Mouse (Mus musculus): ENCODE measurements around the gene Cdk5r1.
A peak's percentile ranks its signal among the peaks of the same experiment; 100 is the strongest.
"Not testable (repeated sequence)": the region's sequence is repeated elsewhere in the genome, so short reads cannot be mapped to it uniquely, and the experiment has no call there.

The Cdk5r1 gene

GRCm38 (mm10) chr11:80476222-80477189 is at the start of gene Cdk5r1:
TSS of gene Cdk5r1 (plus strand) at chr11:80477023.
- DNase-seq (ENCODE audit: low spot score) = peak; percentile 81

GRCm38 (mm10) chr11:80428381-80429008 is 48.3 kb upstream of the Cdk5r1 start, which contains the start of gene Psmd11:
TSS of gene Psmd11 (plus strand) at chr11:80428615.
- DNase-seq (ENCODE audit: low spot score) = peak; percentile 86

GRCm38 (mm10) chr11:80429009-80429475 is 47.8 kb upstream of the Cdk5r1 start:
- DNase-seq (ENCODE audit: low spot score) = peak; percentile 20

- DNase-seq (ENCODE audit: low spot score) = no peak
These were observed 47.2 kb upstream of the Cdk5r1 start for GRCm38 (mm10) chr11:80429500-80430166.

GRCm38 (mm10) chr11:80430366-80430910 is 46.4 kb upstream of the Cdk5r1 start:
- DNase-seq (ENCODE audit: low spot score) = no peak

DNA sequence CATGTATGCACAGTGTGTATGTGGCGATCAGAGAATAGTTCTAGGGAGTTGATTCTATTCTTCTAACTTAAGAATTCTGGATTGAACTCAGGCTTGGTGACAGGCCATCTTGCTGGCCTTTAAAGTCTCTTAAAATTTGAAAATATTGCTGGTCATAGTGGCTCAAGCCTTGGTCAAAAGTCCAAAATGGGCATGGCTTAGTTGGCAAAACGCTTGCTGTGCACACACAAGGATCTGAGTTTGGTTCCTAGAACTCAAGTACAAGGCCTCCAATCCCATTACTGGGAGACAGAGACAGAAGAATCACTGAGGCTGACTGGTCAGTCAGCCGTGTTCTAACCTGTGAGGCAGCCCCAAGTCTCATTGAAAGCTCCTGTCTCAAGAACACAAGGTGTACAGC is 29.9 kb upstream of the Cdk5r1 start:
- no peak for DNase-seq (ENCODE audit: low spot score)

- no peak for DNase-seq (ENCODE audit: low spot score)
These were observed 27.0 kb upstream of the Cdk5r1 start for GRCm38 (mm10) chr11:80449859-80450258.

GRCm38 (mm10) chr11:80452242-80452641 is 24.6 kb upstream of the Cdk5r1 start:
- no peak for DNase-seq (ENCODE audit: low spot score)

DNA sequence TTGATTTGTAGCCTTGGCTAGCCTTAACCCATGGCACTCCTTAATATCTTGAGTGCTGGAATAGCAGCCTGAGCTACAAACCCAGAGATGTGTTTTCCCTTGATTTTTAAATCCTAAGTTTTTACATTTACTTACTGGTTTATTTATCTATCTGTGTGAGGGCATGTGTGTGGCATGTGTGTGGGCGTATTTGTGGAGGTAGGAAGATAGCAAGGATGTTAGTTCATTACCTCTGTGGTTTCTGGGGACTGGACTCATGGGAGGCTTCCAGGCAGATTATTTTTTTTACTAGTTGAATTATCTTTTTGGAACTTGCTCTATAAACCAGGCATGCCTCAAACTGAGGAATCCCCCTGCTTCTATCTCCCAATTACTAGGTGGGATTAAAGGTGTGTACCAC is 23.6 kb upstream of the Cdk5r1 start:
- DNase-seq (ENCODE audit: low spot score) = no peak

- DNase-seq (ENCODE audit: low spot score) = not testable (repeated sequence)
These were observed 13.2 kb upstream of the Cdk5r1 start for GRCm38 (mm10) chr11:80463605-80464130.

DNA sequence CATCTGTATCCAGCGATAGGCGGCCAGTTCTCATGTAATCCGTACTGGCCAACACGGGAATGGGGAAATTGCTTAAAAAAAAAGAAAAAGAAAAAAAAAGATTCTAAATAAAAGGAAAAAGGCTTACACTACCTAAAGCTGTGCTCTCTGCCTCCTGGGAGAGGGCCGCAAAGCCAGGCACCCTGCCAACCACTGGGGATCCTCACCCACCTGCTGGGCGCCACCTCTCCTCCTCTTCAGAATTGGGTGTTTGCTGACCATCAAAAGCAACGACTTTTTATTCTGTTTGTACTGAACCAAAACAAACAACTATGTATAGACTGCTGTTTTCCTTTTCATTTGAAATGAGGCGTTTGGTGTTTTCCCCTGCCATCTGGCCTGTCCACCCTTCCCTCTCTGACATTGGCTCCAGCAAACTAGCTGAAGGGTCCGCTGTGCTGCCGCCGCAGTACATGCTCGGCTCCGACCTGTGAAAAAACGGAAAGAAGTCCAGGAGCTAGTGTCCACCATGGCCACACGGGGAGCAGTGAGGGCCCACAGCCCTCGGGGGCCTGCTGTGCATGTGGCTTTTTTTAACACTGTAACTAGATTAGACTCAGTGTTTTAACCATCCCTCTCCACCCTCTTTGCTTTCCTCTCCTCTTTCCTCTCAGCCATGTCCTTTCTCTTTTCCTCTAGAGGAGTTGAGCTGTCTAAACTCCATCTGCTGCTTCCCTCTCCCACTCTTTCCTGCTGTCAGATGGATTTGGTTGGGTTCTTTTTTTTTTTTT is 4.8 kb upstream of the Cdk5r1 start:
- DNase-seq (ENCODE audit: low spot score) = no peak

GRCm38 (mm10) chr11:80474175-80474691 is 2.6 kb upstream of the Cdk5r1 start:
- no peak for DNase-seq (ENCODE audit: low spot score)

GRCm38 (mm10) chr11:80474846-80475245 is 2.0 kb upstream of the Cdk5r1 start:
- DNase-seq (ENCODE audit: low spot score) = no peak

DNA sequence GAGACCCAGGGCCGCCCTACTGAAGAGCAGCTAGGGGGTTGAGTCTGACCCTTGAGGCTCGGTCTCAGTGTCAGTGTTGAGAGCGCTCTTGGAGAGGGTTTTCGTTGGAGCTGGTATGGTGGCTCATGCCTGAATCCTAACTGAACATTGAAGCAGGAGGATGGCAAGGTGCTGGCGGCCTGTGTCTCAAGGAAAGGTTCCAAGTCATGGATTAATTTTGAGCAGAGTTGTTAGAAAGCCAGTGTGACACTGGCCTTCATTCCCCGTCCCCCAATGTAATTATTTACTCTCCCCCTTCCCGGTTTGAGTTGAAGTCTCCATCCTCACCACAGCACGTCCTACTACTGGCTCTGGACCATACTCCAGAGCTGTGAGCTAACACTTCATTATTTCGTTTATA is 1.3 kb upstream of the Cdk5r1 start:
- DNase-seq (ENCODE audit: low spot score) = no peak

- no peak for DNase-seq (ENCODE audit: low spot score)
These were observed 747 bp downstream of the Cdk5r1 start for GRCm38 (mm10) chr11:80477341-80478199.

- no peak for DNase-seq (ENCODE audit: low spot score)
These were observed 2.0 kb downstream of the Cdk5r1 start for GRCm38 (mm10) chr11:80478694-80479412.

DNA sequence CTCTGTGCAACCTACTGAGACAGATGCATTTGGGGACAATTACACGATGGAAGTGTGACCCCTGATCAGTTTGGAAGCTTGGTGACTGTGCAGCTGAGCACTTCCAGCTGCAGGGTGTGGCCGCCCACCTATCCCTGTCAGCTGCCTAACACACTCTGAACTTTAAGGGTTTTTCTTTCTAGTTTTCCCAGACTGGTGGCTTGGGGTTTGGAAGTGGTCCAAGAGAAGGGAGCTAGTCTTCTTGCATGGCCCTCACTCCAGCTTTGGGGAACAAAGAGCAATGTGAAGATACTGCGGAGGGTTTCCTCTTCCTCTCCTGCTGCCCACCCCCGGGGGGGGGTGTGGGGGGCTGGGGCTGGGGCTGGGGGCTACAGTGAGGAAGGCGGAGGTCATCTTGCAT is 2.6 kb downstream of the Cdk5r1 start:
- no peak for DNase-seq (ENCODE audit: low spot score)

DNA sequence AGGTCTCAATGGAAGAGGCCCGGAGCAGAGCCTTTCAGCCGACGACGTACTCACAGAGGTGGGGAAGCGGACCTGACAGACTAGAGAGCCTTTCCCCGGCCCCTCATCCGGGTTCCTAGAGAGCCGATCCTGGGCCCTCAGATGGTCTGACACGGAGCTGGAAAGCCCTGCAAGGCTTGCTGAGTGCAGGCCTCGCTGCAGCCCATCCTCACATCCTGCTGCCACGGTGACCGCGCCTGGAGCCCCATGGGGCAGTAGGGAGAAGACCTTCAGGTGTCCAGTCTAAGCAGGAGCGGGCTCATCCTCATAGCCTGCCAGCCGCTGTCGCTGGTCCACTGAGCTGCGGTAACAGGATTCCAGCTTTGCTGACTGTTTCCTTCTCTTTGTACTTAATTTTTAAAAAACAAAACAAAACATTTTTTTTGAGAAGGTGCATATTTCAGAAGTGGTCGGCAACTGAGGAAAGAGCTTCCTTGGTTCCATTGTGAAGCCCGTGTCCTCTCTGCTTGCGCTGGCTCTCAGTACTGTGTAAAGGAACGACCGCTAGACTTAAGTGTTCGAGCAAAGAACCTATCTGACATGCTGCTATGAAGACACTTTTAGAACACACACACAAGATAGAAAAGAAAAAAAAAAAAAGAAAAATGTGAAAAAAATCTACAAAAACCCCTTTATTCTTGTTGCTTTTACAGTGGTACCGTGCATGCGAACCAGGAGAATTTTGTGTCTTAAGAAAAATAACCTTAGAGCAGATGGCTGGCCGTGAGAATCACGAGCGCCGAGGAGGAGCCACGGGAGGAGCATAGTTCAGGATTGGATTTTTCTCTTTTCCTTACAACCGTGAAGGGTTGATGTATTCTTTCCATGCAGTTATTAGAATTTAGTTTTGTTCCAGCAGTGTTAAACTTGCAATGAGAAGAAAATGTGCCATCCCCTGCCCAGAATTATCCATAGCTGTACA is 3.4 kb downstream of the Cdk5r1 start:
- DNase-seq (ENCODE audit: low spot score) = no peak
